Comparison of ENCODE assay signal across 8 mouse cellular contexts in genomic region chr5:21786258-21787185, GRCm38 (mm10). TPM values are rescaled to one million over a fixed set of nuclear protein-coding genes. Genes with fewer than 3 reads are reported as not detected.
DNase-seq lines count a peak whose midpoint lies in the region; ATAC-seq lines count a peak whose summit lies in the region.

No protein-coding gene starts in this region.

- WGBS in heart, embryonic 13.5 days: 2% methylated on average over 51 of the region's 51 CpGs
- 2% methylated on average over 51 of the region's 51 CpGs for WGBS in liver, embryonic 12.5 days (ENCODE audit: insufficient replicate concordance)
- WGBS in stomach, embryonic 15.5 days: 1% methylated on average over 51 of the region's 51 CpGs

- H3K27ac ChIP-seq in brown adipose tissue, adult 24 weeks (replicated peaks; ENCODE audit: low read depth, low read length): peak overlapping the region; percentile 84
- peak overlapping the region; percentile 86 for H3K27ac ChIP-seq in heart, embryonic 13.5 days (replicated peaks)
- peak overlapping the region; percentile 94 for H3K27ac ChIP-seq in liver, embryonic 12.5 days
- H3K27ac ChIP-seq in stomach, embryonic 15.5 days: peak overlapping the region; percentile 84

- no peaks in the 10 kb centered on the region for H3K9me3 ChIP-seq in heart, embryonic 13.5 days
- H3K9me3 ChIP-seq in liver, embryonic 12.5 days (replicated peaks): no peaks in the 10 kb centered on the region
- H3K9me3 ChIP-seq in stomach, embryonic 15.5 days: no peaks in the 10 kb centered on the region

- peak; percentile 93 for DNase-seq in CD4-positive, CD25-positive, alpha-beta regulatory T cell, adult 2 months (ENCODE audit: low read depth, low spot score)
- peak; percentile 21 for DNase-seq in fat pad, adult 2 months (ENCODE audit: extremely low read depth, low read depth, low spot score)
- DNase-seq in kidney, postnatal 10 days: peak; percentile 94
- DNase-seq in natural killer cell, adult 2 months (ENCODE audit: low spot score in 2 of 2): peak; percentile 89 to 92

- H3K4me3 ChIP-seq in brown adipose tissue, adult 24 weeks (ENCODE audit: insufficient read depth, low read depth, low read length): peak overlapping the region; percentile 81
- peak overlapping the region; percentile 89 for H3K4me3 ChIP-seq in heart, embryonic 13.5 days
- H3K4me3 ChIP-seq in liver, embryonic 12.5 days: peak overlapping the region; percentile 99
- H3K4me3 ChIP-seq in stomach, embryonic 15.5 days (replicated peaks): peak overlapping the region; percentile 93

- H3K36me3 ChIP-seq in heart, embryonic 13.5 days: peaks cover 31% of the 10 kb centered on the region
- peaks cover 46% of the 10 kb centered on the region for H3K36me3 ChIP-seq in liver, embryonic 12.5 days
- H3K36me3 ChIP-seq in stomach, embryonic 15.5 days: peaks cover 7% of the 10 kb centered on the region; the same call in 1 of the 2 replicates

- peak overlapping the region; percentile 96 for H3K4me2 ChIP-seq in heart, embryonic 13.5 days
- peak overlapping the region; percentile 97 for H3K4me2 ChIP-seq in liver, embryonic 12.5 days
- H3K4me2 ChIP-seq in stomach, embryonic 15.5 days: peak overlapping the region; percentile 66

- peaks cover 10% of the 10 kb centered on the region; the same call in 1 of the 2 replicates for H3K4me1 ChIP-seq in brown adipose tissue, adult 24 weeks (ENCODE audit: control insufficient read depth, insufficient read depth, insufficient read length, low read length)
- peaks cover 26% of the 10 kb centered on the region for H3K4me1 ChIP-seq in heart, embryonic 13.5 days
- peaks cover 43% of the 10 kb centered on the region for H3K4me1 ChIP-seq in liver, embryonic 12.5 days
- H3K4me1 ChIP-seq in stomach, embryonic 15.5 days: no peaks in the 10 kb centered on the region

- no peaks in the 10 kb centered on the region for H3K27me3 ChIP-seq in heart, embryonic 13.5 days (replicated peaks)
- H3K27me3 ChIP-seq in liver, embryonic 12.5 days (replicated peaks): no peaks in the 10 kb centered on the region
- H3K27me3 ChIP-seq in stomach, embryonic 15.5 days (replicated peaks): no peaks in the 10 kb centered on the region

- peak overlapping the region; percentile 96 for H3K9ac ChIP-seq in heart, embryonic 13.5 days
- peak overlapping the region; percentile 94 for H3K9ac ChIP-seq in liver, embryonic 12.5 days
- H3K9ac ChIP-seq in stomach, embryonic 15.5 days: peak overlapping the region; percentile 86

- peak; percentile 64; the same call in 1 of the 2 replicates for ATAC-seq in heart, embryonic 13.5 days (ENCODE audit: extremely low read depth, insufficient number of reproducible peaks, low FRiP score, low TSS enrichment)
- peak; percentile 81 for ATAC-seq in liver, embryonic 12.5 days
- ATAC-seq in stomach, embryonic 15.5 days (ENCODE audit: insufficient read depth, low FRiP score, low read depth): peak; percentile 75

RNA-seq across cellular contexts. Expression of gene Psmc2, which starts 1.4 kb away (rescaled TPM):
- polyA plus RNA-seq in brown adipose tissue, adult 24 weeks (2012; ENCODE audit: insufficient read depth, insufficient read length, missing spikeins): 83.9 and 86.9 TPM in 2 replicates
- polyA plus RNA-seq in heart, embryonic 13.5 days (2015; fragmentation: Nextera tagmentation; extraction: Ambion mirVana): 138 and 158 TPM in 2 replicates
- polyA plus RNA-seq in liver, embryonic 12.5 days (2016; fragmentation: Nextera tagmentation; extraction: Ambion mirVana): 188 and 189 TPM in 2 replicates
- 154 and 175 TPM in 2 replicates for polyA plus RNA-seq in stomach, embryonic 15.5 days (2015; fragmentation: Nextera tagmentation; extraction: Ambion mirVana)

RNA-seq across cellular contexts. Expression of gene Dnajc2, which starts 1.5 kb away (rescaled TPM):
- 16.8 and 19.9 TPM in 2 replicates for polyA plus RNA-seq in brown adipose tissue, adult 24 weeks (2012; ENCODE audit: insufficient read depth, insufficient read length, missing spikeins)
- 46.8 and 51.9 TPM in 2 replicates for polyA plus RNA-seq in heart, embryonic 13.5 days (2015; fragmentation: Nextera tagmentation; extraction: Ambion mirVana)
- 66.6 and 67.6 TPM in 2 replicates for polyA plus RNA-seq in liver, embryonic 12.5 days (2016; fragmentation: Nextera tagmentation; extraction: Ambion mirVana)
- polyA plus RNA-seq in stomach, embryonic 15.5 days (2015; fragmentation: Nextera tagmentation; extraction: Ambion mirVana): 68.9 and 74.6 TPM in 2 replicates

RNA-seq across cellular contexts. Expression of gene Pmpcb, which starts 49.6 kb away (rescaled TPM):
- polyA plus RNA-seq in brown adipose tissue, adult 24 weeks (2012; ENCODE audit: insufficient read depth, insufficient read length, missing spikeins): 426 and 475 TPM in 2 replicates
- polyA plus RNA-seq in heart, embryonic 13.5 days (2015; fragmentation: Nextera tagmentation; extraction: Ambion mirVana): 131 and 149 TPM in 2 replicates
- 49.2 and 53.7 TPM in 2 replicates for polyA plus RNA-seq in liver, embryonic 12.5 days (2016; fragmentation: Nextera tagmentation; extraction: Ambion mirVana)
- polyA plus RNA-seq in stomach, embryonic 15.5 days (2015; fragmentation: Nextera tagmentation; extraction: Ambion mirVana): 75.9 and 78.2 TPM in 2 replicates

Comparison
In these comparisons a context has a peak if more than half of its experiments do, and no peak if none do; other contexts are left out.
1. Peak in every context shown above with its lines: DNase-seq, ATAC-seq, H3K4me3 ChIP-seq and H3K27ac ChIP-seq.
2. DNase-seq: peak in every context shown above with its lines; median percentile 94 in kidney, postnatal 10 days; 93 in CD4-positive, CD25-positive, alpha-beta regulatory T cell, adult 2 months; 90 in natural killer cell, adult 2 months; 21 in fat pad, adult 2 months.